Mouse (Mus musculus): ENCODE measurements around the gene B4galt5.

DNA sequence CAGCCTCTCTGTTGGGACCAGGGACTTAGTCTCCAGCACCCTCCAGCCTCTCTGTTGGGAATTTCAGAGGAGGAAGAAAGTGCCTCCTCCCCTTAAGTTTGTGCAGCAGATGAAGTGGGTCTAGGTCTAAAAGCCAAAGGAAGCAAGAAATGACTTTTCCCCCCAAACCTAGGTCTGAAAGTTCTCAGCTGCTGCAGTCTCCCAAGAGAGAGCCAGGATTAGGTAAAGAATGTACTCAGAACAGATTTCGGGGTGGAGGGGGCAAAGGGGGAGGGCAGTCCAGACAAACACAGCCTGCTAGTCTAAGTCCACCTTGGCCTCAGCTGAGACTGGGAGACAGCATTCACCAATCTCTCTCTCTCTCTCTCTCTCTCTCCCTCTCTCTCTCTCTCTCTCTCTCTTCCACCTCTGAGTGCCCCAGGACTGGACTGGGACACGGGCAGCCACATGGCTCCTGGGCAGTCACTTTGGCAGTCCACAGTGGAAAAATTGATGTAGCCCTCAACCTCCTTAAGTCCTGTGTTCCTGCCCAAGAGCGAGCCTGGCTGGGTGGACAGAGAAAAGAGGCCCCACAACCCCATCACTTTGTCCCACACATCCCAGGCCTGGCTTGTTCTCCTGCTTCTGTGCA lies 96.8 kb downstream of the B4galt5 start:
- TF ChIP-seq MYC (IDR thresholded peaks at IDR 0.05; ENCODE audit: low read depth, low read length) = no peak
- no peak for TF ChIP-seq TCF12 (IDR thresholded peaks at IDR 0.05; ENCODE audit: low read depth, low read length)
- no peak for TF ChIP-seq POLR2A (IDR thresholded peaks at IDR 0.05; ENCODE audit: low read depth, low read length)
- TF ChIP-seq MEF2A (IDR thresholded peaks at IDR 0.05; ENCODE audit: borderline replicate concordance, low read depth, low read length) = no peak
- TF ChIP-seq E2F4 (IDR thresholded peaks at IDR 0.05; ENCODE audit: insufficient replicate concordance, low read depth, low read length) = no peak
